Mouse (Mus musculus) neural tube, embryonic 12.5 days (tissue): Measurements from ENCODE around the gene Zic1. TPM values are rescaled to one million over a fixed set of nuclear protein-coding genes. Genes with fewer than 3 reads are reported as not detected.

Experiments
- ATAC-seq: fragments of 200-750 bp; cut with Nextera tagmentation; 2 replicates; pipeline ENCODE4 v1.8.0; 2017; ENCODE audit warnings: low read depth, mild to moderate bottlenecking, moderate TSS enrichment, moderate library complexity; ENCODE audit not compliant: low FRiP score
- H3K27ac ChIP-seq: fragments of 300-500 bp; sonication (generic); 2 replicates; pipeline ENCODE4 v1.5.1; 2016
- H3K27me3 ChIP-seq: fragments of 300-500 bp; sonication (generic); replicated peaks from 2 replicates; pipeline ENCODE4 v1.6.1; 2016; ENCODE audit warnings: mild to moderate bottlenecking
- H3K36me3 ChIP-seq: fragments of 300-500 bp; sonication (generic); 2 replicates; pipeline ENCODE4 v1.6.1; 2016; ENCODE audit warnings: mild to moderate bottlenecking
- H3K4me1 ChIP-seq: fragments of 300-500 bp; sonication (generic); 2 replicates; pipeline ENCODE4 v1.6.1; 2016
- H3K4me2 ChIP-seq: fragments of 300-500 bp; sonication (generic); replicated peaks from 2 replicates; pipeline ENCODE4 v1.6.1; 2016; ENCODE audit warnings: mild to moderate bottlenecking
- H3K4me3 ChIP-seq: fragments of 300-500 bp; sonication (generic); 2 replicates; pipeline ENCODE4 v1.5.1; 2016
- H3K9ac ChIP-seq: fragments of 300-500 bp; sonication (generic); 2 replicates; pipeline ENCODE4 v1.6.1; 2016; ENCODE audit warnings: mild to moderate bottlenecking
- H3K9me3 ChIP-seq: fragments of 300-500 bp; sonication (generic); 2 replicates; pipeline ENCODE4 v1.6.1; 2016; ENCODE audit warnings: mild to moderate bottlenecking
- WGBS: fragments of 180-500 bp; shearing (Covaris S2); methylation state at CpG from one replicate; pipeline ENCODE4 v1.1.7; 2016; 5-methylcytosine and 5-hydroxymethylcytosine counted together
- polyA plus RNA-seq: library from polyadenylated mRNA; unstranded; fragments of >200 nt; fragmentation: Nextera tagmentation; extraction: Ambion mirVana; gene quantifications from 2 replicates; pipeline ENCODE4 v1.2.1, GENCODE M21; 2016

Zic1 gene
- polyA plus RNA-seq, 1 experiment from 2014 or later = 19.9 TPM

GRCm38 (mm10) chr9:91382471-91383255, 17.1 kb upstream of the Zic1 start:
- H3K4me3 ChIP-seq = peak overlapping the region; percentile 59
- H3K9me3 ChIP-seq = no peaks in the 10 kb centered on the region
- peak overlapping the region; percentile 81 for H3K4me2 ChIP-seq
- peaks cover 28% of the 10 kb centered on the region for H3K4me1 ChIP-seq
- peaks cover 69% of the 10 kb centered on the region for H3K27me3 ChIP-seq
- no peak for ATAC-seq
- peak overlapping the region; percentile 93 for H3K9ac ChIP-seq
- no peaks in the 10 kb centered on the region for H3K36me3 ChIP-seq
- H3K27ac ChIP-seq = peak overlapping the region; percentile 84
- 2% methylated on average over 24 of the region's 24 CpGs for WGBS

- H3K4me1 ChIP-seq = peaks cover 23% of the 10 kb centered on the region
- peak overlapping the region; percentile 81 for H3K4me2 ChIP-seq
- 4% methylated on average over 2 of the region's 2 CpGs for WGBS
- no peaks in the 10 kb centered on the region for H3K36me3 ChIP-seq
- H3K9me3 ChIP-seq = no peaks in the 10 kb centered on the region
- ATAC-seq = no peak
- H3K27me3 ChIP-seq = peaks cover 69% of the 10 kb centered on the region
- peak overlapping the region; percentile 93 for H3K9ac ChIP-seq
- peak overlapping the region; percentile 59 for H3K4me3 ChIP-seq
- peak overlapping the region; percentile 88 for H3K27ac ChIP-seq
These were observed 16.4 kb upstream of the Zic1 start for GRCm38 (mm10) chr9:91382111-91382379.

- Histone ChIP-seq H3K27me3 (peaks cover 74% of the 10 kb centered on the region), H3K4me3 (peak overlapping the region; percentile 59), H3K4me2 (peak overlapping the region; percentile 81), H3K9ac (peak overlapping the region; percentile 93), H3K27ac (peak overlapping the region; percentile 88), H3K4me1 (peaks cover 23% of the 10 kb centered on the region), H3K36me3 (no peaks in the 10 kb centered on the region), H3K9me3 (no peaks in the 10 kb centered on the region)
- peak; percentile 16 for ATAC-seq
- WGBS = under 1% methylated on average over 61 of the region's 76 CpGs
These were observed 15.9 kb upstream of the Zic1 start for GRCm38 (mm10) chr9:91381284-91382110.

GRCm38 (mm10) chr9:91380458-91380914, 14.9 kb upstream of the Zic1 start:
- Histone ChIP-seq H3K4me2 (peak overlapping the region; percentile 81), H3K27me3 (peaks cover 78% of the 10 kb centered on the region), H3K36me3 (no peaks in the 10 kb centered on the region), H3K27ac (peak overlapping the region; percentile 60), H3K9ac (peak overlapping the region; percentile 93), H3K4me1 (peaks cover 22% of the 10 kb centered on the region), H3K9me3 (no peaks in the 10 kb centered on the region), H3K4me3 (peak overlapping the region; percentile 59)
- no peak for ATAC-seq
- under 1% methylated on average over 9 of the region's 9 CpGs for WGBS

GRCm38 (mm10) chr9:91379781-91380457, 14.3 kb upstream of the Zic1 start:
- Histone ChIP-seq H3K9me3 (no peaks in the 10 kb centered on the region), H3K4me1 (peaks cover 16% of the 10 kb centered on the region), H3K4me3 (peak overlapping the region; percentile 59), H3K27me3 (peaks cover 74% of the 10 kb centered on the region), H3K9ac (peak overlapping the region; percentile 93), H3K36me3 (no peaks in the 10 kb centered on the region), H3K27ac (peak overlapping the region; percentile 60), H3K4me2 (peak overlapping the region; percentile 81)
- no peak for ATAC-seq
- WGBS = 1% methylated on average over 10 of the region's 10 CpGs

GRCm38 (mm10) chr9:91379300-91379635, 13.7 kb upstream of the Zic1 start:
- Histone ChIP-seq H3K27me3 (peaks cover 71% of the 10 kb centered on the region), H3K27ac (peak overlapping the region; percentile 67), H3K4me3 (peak overlapping the region; percentile 59), H3K9me3 (no peaks in the 10 kb centered on the region), H3K4me1 (peaks cover 12% of the 10 kb centered on the region), H3K4me2 (peak overlapping the region; percentile 81), H3K36me3 (no peaks in the 10 kb centered on the region), H3K9ac (peak overlapping the region; percentile 93)
- no peak for ATAC-seq
- WGBS = under 1% methylated on average over 8 of the region's 8 CpGs

- peak overlapping the region; percentile 93 for H3K9ac ChIP-seq
- H3K27ac ChIP-seq = peak overlapping the region; percentile 67
- H3K27me3 ChIP-seq = peaks cover 70% of the 10 kb centered on the region
- H3K36me3 ChIP-seq = no peaks in the 10 kb centered on the region
- WGBS = under 1% methylated on average over 48 of the region's 48 CpGs
- 0 out of 2 replicates have a peak, but pooled peaks have one; percentile 15 for ATAC-seq
- H3K4me3 ChIP-seq = peak overlapping the region; percentile 59
- peaks cover 6% of the 10 kb centered on the region for H3K4me1 ChIP-seq
- H3K4me2 ChIP-seq = peak overlapping the region; percentile 81
- no peaks in the 10 kb centered on the region for H3K9me3 ChIP-seq
These were observed 13.0 kb upstream of the Zic1 start for GRCm38 (mm10) chr9:91378411-91379299.

- Histone ChIP-seq H3K9ac (peak overlapping the region; percentile 93), H3K36me3 (no peaks in the 10 kb centered on the region), H3K9me3 (no peaks in the 10 kb centered on the region), H3K4me2 (peak overlapping the region; percentile 81), H3K27me3 (peaks cover 67% of the 10 kb centered on the region), H3K4me1 (peaks cover 5% of the 10 kb centered on the region), H3K4me3 (peak overlapping the region; percentile 59), H3K27ac (peak overlapping the region; percentile 67)
- WGBS = under 1% methylated on average over 16 of the region's 16 CpGs
- ATAC-seq = peak; percentile 79
These were observed 12.2 kb upstream of the Zic1 start for GRCm38 (mm10) chr9:91377873-91378150.

GRCm38 (mm10) chr9:91377036-91377872, 11.6 kb upstream of the Zic1 start:
- Histone ChIP-seq H3K4me3 (peak overlapping the region; percentile 59), H3K4me1 (peaks cover 5% of the 10 kb centered on the region), H3K36me3 (no peaks in the 10 kb centered on the region), H3K9me3 (no peaks in the 10 kb centered on the region), H3K4me2 (peak overlapping the region; percentile 81), H3K27ac (0 out of 2 replicates have a peak overlapping the region, but pooled peaks have one; percentile 27), H3K9ac (peak overlapping the region; percentile 46), H3K27me3 (peaks cover 70% of the 10 kb centered on the region)
- WGBS = 1% methylated on average over 14 of the region's 14 CpGs
- peak; percentile 51 for ATAC-seq

GRCm38 (mm10) chr9:91374665-91375064, 9.1 kb upstream of the Zic1 start:
- H3K9me3 ChIP-seq = no peaks in the 10 kb centered on the region
- H3K4me2 ChIP-seq = peak overlapping the region; percentile 18
- no peak overlapping the region for H3K4me3 ChIP-seq
- H3K9ac ChIP-seq = no peak overlapping the region
- no peak overlapping the region for H3K27ac ChIP-seq
- no peaks in the 10 kb centered on the region for H3K36me3 ChIP-seq
- H3K4me1 ChIP-seq = peaks cover 4% of the 10 kb centered on the region; the same call in 1 of the 2 replicates
- 9% methylated on average over 4 of the region's 4 CpGs for WGBS
- H3K27me3 ChIP-seq = peaks cover 77% of the 10 kb centered on the region
- no peak for ATAC-seq
